Comparison of ENCODE assay signal across 16 mouse cellular contexts in genomic region chr5:23035727-23036029, GRCm38 (mm10).
DNase-seq lines count a peak whose midpoint lies in the region; ATAC-seq lines count a peak whose summit lies in the region.
"Had no signal": no experiment of that assay in that cellular context is flagged by ENCODE, and none has a peak within 500 bp of the region (broad histone marks: within the 10 kb centered on the region; RNA-seq: fewer than 3 reads in every experiment).

No protein-coding gene starts in this region.

- no peaks in the 10 kb centered on the region for H3K27me3 ChIP-seq in heart, embryonic 12.5 days (replicated peaks)
- no peaks in the 10 kb centered on the region for H3K27me3 ChIP-seq in neural tube, embryonic 13.5 days
- no peaks in the 10 kb centered on the region for H3K27me3 ChIP-seq in neural tube, embryonic 15.5 days (replicated peaks)
- H3K27me3 ChIP-seq in hindbrain, embryonic 16.5 days (replicated peaks; ENCODE audit: control insufficient read depth, insufficient read depth, low read length): no peaks in the 10 kb centered on the region
- no peaks in the 10 kb centered on the region for H3K27me3 ChIP-seq in neural tube, embryonic 14.5 days (ENCODE audit: control insufficient read depth, insufficient read depth, low read length)
- H3K27me3 ChIP-seq: hindbrain, embryonic 15.5 days had no signal

- ATAC-seq in heart, embryonic 12.5 days (ENCODE audit: insufficient number of reproducible peaks, low FRiP score): no peak
- peak; percentile 41 for ATAC-seq in neural tube, embryonic 13.5 days (ENCODE audit: low read depth)
- no peak for ATAC-seq in neural tube, embryonic 15.5 days (ENCODE audit: low FRiP score)
- ATAC-seq in hindbrain, embryonic 16.5 days: peak; percentile 81; the same call in 1 of the 2 replicates
- peak; percentile 68; the same call in 1 of the 2 replicates for ATAC-seq in neural tube, embryonic 14.5 days (ENCODE audit: low read depth)
- ATAC-seq: intestine, embryonic 16.5 days had no signal

- WGBS in heart, embryonic 12.5 days: 79% methylated on average over 5 of the region's 5 CpGs
- 49% methylated on average over 5 of the region's 5 CpGs for WGBS in neural tube, embryonic 13.5 days
- 56% methylated on average over 5 of the region's 5 CpGs for WGBS in neural tube, embryonic 15.5 days
- WGBS in hindbrain, embryonic 16.5 days: 45% methylated on average over 5 of the region's 5 CpGs
- 68% methylated on average over 5 of the region's 5 CpGs for WGBS in neural tube, embryonic 14.5 days

- no peak overlapping the region for H3K4me3 ChIP-seq in heart, embryonic 12.5 days
- no peak overlapping the region for H3K4me3 ChIP-seq in neural tube, embryonic 13.5 days
- no peak overlapping the region for H3K4me3 ChIP-seq in neural tube, embryonic 15.5 days (replicated peaks)
- H3K4me3 ChIP-seq in hindbrain, embryonic 16.5 days (ENCODE audit: low read length): no peak overlapping the region
- H3K4me3 ChIP-seq in neural tube, embryonic 14.5 days (ENCODE audit: low read depth, low read length): no peak overlapping the region
- H3K4me3 ChIP-seq: erythroblast, embryonic 14.5 days; hindbrain, embryonic 15.5 days had no signal

- no peak overlapping the region for H3K4me2 ChIP-seq in heart, embryonic 12.5 days
- no peak overlapping the region for H3K4me2 ChIP-seq in neural tube, embryonic 13.5 days
- H3K4me2 ChIP-seq in neural tube, embryonic 15.5 days: no peak overlapping the region
- H3K4me2 ChIP-seq in hindbrain, embryonic 16.5 days (ENCODE audit: low read length): no peak overlapping the region
- H3K4me2 ChIP-seq in neural tube, embryonic 14.5 days (ENCODE audit: low read depth, low read length): no peak overlapping the region
- H3K4me2 ChIP-seq: heart, embryonic 11.5 days; hindbrain, embryonic 15.5 days had no signal

- no peaks in the 10 kb centered on the region for H3K9me3 ChIP-seq in heart, embryonic 12.5 days (replicated peaks)
- no peaks in the 10 kb centered on the region for H3K9me3 ChIP-seq in neural tube, embryonic 13.5 days
- H3K9me3 ChIP-seq in neural tube, embryonic 15.5 days (replicated peaks): no peaks in the 10 kb centered on the region
- no peaks in the 10 kb centered on the region for H3K9me3 ChIP-seq in hindbrain, embryonic 16.5 days (ENCODE audit: control insufficient read depth, low read length)
- no peaks in the 10 kb centered on the region for H3K9me3 ChIP-seq in neural tube, embryonic 14.5 days (ENCODE audit: control insufficient read depth, low read length)
- H3K9me3 ChIP-seq: hindbrain, embryonic 15.5 days had no signal

- no peaks in the 10 kb centered on the region for H3K36me3 ChIP-seq in heart, embryonic 12.5 days
- no peaks in the 10 kb centered on the region for H3K36me3 ChIP-seq in neural tube, embryonic 13.5 days
- H3K36me3 ChIP-seq in neural tube, embryonic 15.5 days: no peaks in the 10 kb centered on the region
- no peaks in the 10 kb centered on the region for H3K36me3 ChIP-seq in hindbrain, embryonic 16.5 days (ENCODE audit: control insufficient read depth, insufficient read depth, low read length)
- no peaks in the 10 kb centered on the region for H3K36me3 ChIP-seq in neural tube, embryonic 14.5 days (ENCODE audit: control insufficient read depth, insufficient read depth, low read length)
- H3K36me3 ChIP-seq: hindbrain, embryonic 15.5 days had no signal

- peak; percentile 84 for DNase-seq in heart, adult 11 months
- no peak for DNase-seq in lung, postnatal 10 days
- no peak for DNase-seq in right cerebral cortex, postnatal 25 days
- DNase-seq: gastrocnemius, postnatal 10 days; kidney, adult 9 months; kidney, postnatal 14 days had no signal

- H3K27ac ChIP-seq in heart, embryonic 12.5 days (ENCODE audit: poor library complexity, severe bottlenecking): no peak overlapping the region
- no peak overlapping the region for H3K27ac ChIP-seq in neural tube, embryonic 13.5 days (replicated peaks)
- no peak overlapping the region for H3K27ac ChIP-seq in neural tube, embryonic 15.5 days (replicated peaks)
- H3K27ac ChIP-seq in hindbrain, embryonic 16.5 days (ENCODE audit: low read depth, low read length): no peak overlapping the region
- no peak overlapping the region for H3K27ac ChIP-seq in neural tube, embryonic 14.5 days (ENCODE audit: low read depth, low read length)
- H3K27ac ChIP-seq: hindbrain, embryonic 15.5 days; macrophage had no signal

- H3K4me1 ChIP-seq in heart, embryonic 12.5 days (replicated peaks): no peaks in the 10 kb centered on the region
- H3K4me1 ChIP-seq in neural tube, embryonic 13.5 days (replicated peaks): peaks cover 10% of the 10 kb centered on the region
- H3K4me1 ChIP-seq in neural tube, embryonic 15.5 days: peaks cover 9% of the 10 kb centered on the region
- peaks cover 5% of the 10 kb centered on the region for H3K4me1 ChIP-seq in hindbrain, embryonic 16.5 days (ENCODE audit: control insufficient read depth, insufficient read depth, low read depth, low read length)
- 0 out of 2 replicates have a peak, but pooled peaks cover 5% of the 10 kb centered on the region for H3K4me1 ChIP-seq in neural tube, embryonic 14.5 days (ENCODE audit: control insufficient read depth, insufficient read depth, low read length)

- no peak overlapping the region for H3K9ac ChIP-seq in heart, embryonic 12.5 days
- H3K9ac ChIP-seq in neural tube, embryonic 13.5 days: no peak overlapping the region
- no peak overlapping the region for H3K9ac ChIP-seq in neural tube, embryonic 15.5 days (replicated peaks)
- H3K9ac ChIP-seq in hindbrain, embryonic 16.5 days (ENCODE audit: low read depth, low read length): no peak overlapping the region
- H3K9ac ChIP-seq in neural tube, embryonic 14.5 days (replicated peaks; ENCODE audit: low read depth, low read length): no peak overlapping the region
- H3K9ac ChIP-seq: hindbrain, embryonic 15.5 days had no signal

Comparison
In these comparisons a context has a peak if more than half of its experiments do, and no peak if none do; other contexts are left out.
1. ATAC-seq: peak in neural tube, embryonic 13.5 days (single experiment), hindbrain, embryonic 16.5 days (single experiment) and neural tube, embryonic 14.5 days (single experiment); none in heart, embryonic 12.5 days (single experiment) and neural tube, embryonic 15.5 days (single experiment).